Mouse (Mus musculus): ENCODE measurements around the gene Pfkfb2. TPM values are rescaled to one million over a fixed set of nuclear protein-coding genes. Genes with fewer than 3 reads are reported as not detected.
"Not testable (repeated sequence)": the region's sequence is repeated elsewhere in the genome, so short reads cannot be mapped to it uniquely, and the experiment has no call there.

The Pfkfb2 gene
- polyA plus RNA-seq, 1 experiment from 2014 or later = 24.9 TPM

GRCm38 (mm10) chr1:130678551-130678950 is 50.5 kb downstream of the Pfkfb2 start:
- no peak for ATAC-seq (replicated peaks)
- H3K4me3 ChIP-seq = no peak overlapping the region
- no peaks in the 10 kb centered on the region for H3K36me3 ChIP-seq
- no peaks in the 10 kb centered on the region for H3K27me3 ChIP-seq
- WGBS = 87% methylated on average over 2 of the region's 2 CpGs
- H3K27ac ChIP-seq (replicated peaks) = no peak overlapping the region
- H3K9me3 ChIP-seq = no peaks in the 10 kb centered on the region
- no peak overlapping the region for H3K4me2 ChIP-seq (replicated peaks)
- no peaks in the 10 kb centered on the region for H3K4me1 ChIP-seq
- H3K9ac ChIP-seq (replicated peaks) = no peak overlapping the region

- H3K9ac ChIP-seq (replicated peaks); H3K9me3 ChIP-seq; H3K4me1 ChIP-seq; H3K4me2 ChIP-seq (replicated peaks); H3K36me3 ChIP-seq; H3K27ac ChIP-seq (replicated peaks); ATAC-seq (replicated peaks); H3K4me3 ChIP-seq; H3K27me3 ChIP-seq: not testable (repeated sequence)
- WGBS = 89% methylated on average over 5 of the region's 5 CpGs
These were observed 65.5 kb downstream of the Pfkfb2 start for GRCm38 (mm10) chr1:130663576-130663975.

GRCm38 (mm10) chr1:130661454-130661853 is 67.6 kb downstream of the Pfkfb2 start, which contains the start of gene C4bp:
Gene C4bp, minus strand, starts transcription at chr1:130661632.
- Histone ChIP-seq H3K9ac (replicated peaks) (no peak within 1 kb of the TSS), H3K27me3 (no peaks in the 10 kb centered on the region), H3K36me3 (no peaks in the 10 kb centered on the region), H3K4me2 (replicated peaks) (no peak within 1 kb of the TSS), H3K27ac (replicated peaks) (no peak within 1 kb of the TSS), H3K9me3 (no peaks in the 10 kb centered on the region), H3K4me1 (no peaks in the 10 kb centered on the region), H3K4me3 (no peak within 1 kb of the TSS)
- no peak for ATAC-seq (replicated peaks)
- 92% methylated on average over 3 of the region's 3 CpGs for WGBS

- not testable (repeated sequence) for H3K4me2 ChIP-seq (replicated peaks); ATAC-seq (replicated peaks); H3K9ac ChIP-seq (replicated peaks); H3K27ac ChIP-seq (replicated peaks); H3K4me1 ChIP-seq; H3K4me3 ChIP-seq; H3K9me3 ChIP-seq; H3K27me3 ChIP-seq; H3K36me3 ChIP-seq
- 55% methylated on average over 5 of the region's 5 CpGs for WGBS
These were observed 69.4 kb downstream of the Pfkfb2 start for GRCm38 (mm10) chr1:130659641-130660040.

GRCm38 (mm10) chr1:130644103-130644502 is 85.0 kb downstream of the Pfkfb2 start:
- no peak overlapping the region for H3K4me3 ChIP-seq
- ATAC-seq (replicated peaks) = no peak
- 49% methylated on average over 4 of the region's 4 CpGs for WGBS

GRCm38 (mm10) chr1:130640967-130641366 is 88.1 kb downstream of the Pfkfb2 start:
- H3K4me3 ChIP-seq = no peak overlapping the region
- no peak overlapping the region for H3K9ac ChIP-seq (replicated peaks)
- no peaks in the 10 kb centered on the region for H3K4me1 ChIP-seq
- no peak overlapping the region for H3K27ac ChIP-seq (replicated peaks)
- ATAC-seq (replicated peaks) = no peak
- H3K27me3 ChIP-seq = no peaks in the 10 kb centered on the region
- H3K36me3 ChIP-seq = no peaks in the 10 kb centered on the region
- H3K4me2 ChIP-seq (replicated peaks) = no peak overlapping the region
- no peaks in the 10 kb centered on the region for H3K9me3 ChIP-seq

More at GRCm38 (mm10) chr1:130644103-130644502, 85.0 kb downstream of the Pfkfb2 start:
- no peaks in the 10 kb centered on the region for H3K27me3 ChIP-seq
- no peaks in the 10 kb centered on the region for H3K36me3 ChIP-seq
- H3K4me1 ChIP-seq = no peaks in the 10 kb centered on the region
- H3K9me3 ChIP-seq = no peaks in the 10 kb centered on the region
- H3K27ac ChIP-seq (replicated peaks) = no peak overlapping the region
- H3K4me2 ChIP-seq (replicated peaks) = no peak overlapping the region
- no peak overlapping the region for H3K9ac ChIP-seq (replicated peaks)

Other genes starting within 250 kb of the Pfkfb2 start
- not detected in 2 replicates for gene Zp3r, start 99.6 kb downstream of the Pfkfb2 start, polyA plus RNA-seq (2015; fragmentation: Nextera tagmentation; extraction: Ambion mirVana)
- gene C4bp, start 67.6 kb downstream of the Pfkfb2 start, polyA plus RNA-seq (2015; fragmentation: Nextera tagmentation; extraction: Ambion mirVana) = not detected in 2 replicates
- gene Gm29427, start 13.5 kb downstream of the Pfkfb2 start, polyA plus RNA-seq (2015; fragmentation: Nextera tagmentation; extraction: Ambion mirVana) = 0.13 TPM in 1 of 2 replicates, not detected in the other
- gene Yod1, start 11.9 kb downstream of the Pfkfb2 start, polyA plus RNA-seq (2015; fragmentation: Nextera tagmentation; extraction: Ambion mirVana) = 19.3 and 20.1 TPM in 2 replicates
- gene AA986860, start 2.7 kb upstream of the Pfkfb2 start, polyA plus RNA-seq (2015; fragmentation: Nextera tagmentation; extraction: Ambion mirVana) = 0.53 and 0.56 TPM in 2 replicates
- gene Fcamr, start 71.6 kb upstream of the Pfkfb2 start, polyA plus RNA-seq (2015; fragmentation: Nextera tagmentation; extraction: Ambion mirVana) = not detected in 2 replicates
- not detected in 2 replicates for gene Pigr, start 97.4 kb upstream of the Pfkfb2 start, polyA plus RNA-seq (2015; fragmentation: Nextera tagmentation; extraction: Ambion mirVana)
- gene Fcmr, start 136.4 kb upstream of the Pfkfb2 start, polyA plus RNA-seq (2015; fragmentation: Nextera tagmentation; extraction: Ambion mirVana) = not detected in 2 replicates
- gene Il24, start 158.2 kb upstream of the Pfkfb2 start, polyA plus RNA-seq (2015; fragmentation: Nextera tagmentation; extraction: Ambion mirVana) = not detected in 2 replicates
- not detected in 2 replicates for gene Il20, start 182.2 kb upstream of the Pfkfb2 start, polyA plus RNA-seq (2015; fragmentation: Nextera tagmentation; extraction: Ambion mirVana)
- not detected in 2 replicates for gene Il19, start 210.9 kb upstream of the Pfkfb2 start, polyA plus RNA-seq (2015; fragmentation: Nextera tagmentation; extraction: Ambion mirVana)